Mouse (Mus musculus) ES-Bruce4 (cell line): ENCODE results near the gene Gm10721.
"Not testable (repeated sequence)": the region's sequence is repeated elsewhere in the genome, so short reads cannot be mapped to it uniquely, and the experiment has no call there.

Source experiments
- CTCF ChIP-seq: IDR thresholded peaks from one replicate; pipeline ENCODE4 v1.8.1; 2011; ENCODE audit warnings: low read depth, low read length
- EP300 ChIP-seq: IDR thresholded peaks from 2 replicates; pipeline ENCODE4 v1.6.1; 2011; ENCODE audit warnings: low read depth, low read length; ENCODE audit not compliant: insufficient read depth

DNA sequence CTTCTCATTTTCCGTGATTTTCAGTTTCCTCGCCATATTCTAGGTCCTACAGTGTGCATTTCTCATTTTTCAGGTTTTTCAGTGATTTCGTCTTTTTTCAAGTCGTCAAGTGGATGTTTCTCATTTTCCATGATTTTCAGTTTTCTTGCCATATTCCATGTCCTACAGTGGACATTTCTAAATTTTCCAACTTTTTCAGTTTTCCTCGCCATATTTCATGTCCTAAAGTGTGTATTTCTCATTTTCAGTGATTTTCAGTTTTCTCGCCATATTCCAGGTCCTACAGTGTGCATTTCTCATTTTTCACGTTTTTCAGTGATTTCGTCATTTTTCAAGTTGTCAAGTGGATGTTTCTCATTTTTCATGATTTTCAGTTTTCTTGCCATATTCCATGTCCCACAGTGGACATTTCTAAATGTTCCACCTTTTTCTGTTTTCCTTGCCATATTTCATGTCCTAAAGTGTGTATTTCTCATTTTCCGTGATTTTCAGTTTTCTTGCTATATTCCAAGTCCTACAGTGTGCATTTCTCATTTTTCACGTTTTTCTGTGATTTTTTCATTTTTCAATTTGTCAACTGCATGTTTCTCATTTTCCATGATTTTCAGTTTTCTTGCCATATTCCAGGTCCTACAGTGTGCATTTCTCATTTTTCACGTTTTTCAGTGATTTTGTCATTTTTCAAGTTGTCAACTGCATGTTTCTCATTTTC is 10.8 kb upstream of the Gm10721 start:
- TF ChIP-seq CTCF = not testable (repeated sequence)
- TF ChIP-seq EP300 = 0 out of 2 replicates have a peak, but pooled peaks have one; percentile 18
